Mouse (Mus musculus) ES-E14 (cell line): ENCODE measurements at regions not wholly inside any gene's neighbourhood (a gene's known extent, or its start where the extent isn't known, plus 50 kb on each side); places are given as distances from the start of the nearest gene placed in this dataset.

Experiments
- DNase-seq: peaks from one replicate; pipeline ENCODE4 v3.0.0-alpha.2; 2013; ENCODE audit warnings: low read depth, low spot score
- H3K27ac ChIP-seq: 2 replicates; pipeline ENCODE4 v1.5.1; 2012; ENCODE audit warnings: low read depth, mild to moderate bottlenecking, low read length, moderate library complexity, mixed read lengths; ENCODE audit not compliant: poor library complexity, insufficient read depth, severe bottlenecking
- H3K36me3 ChIP-seq: 2 replicates; pipeline ENCODE4 v1.6.1; 2012; ENCODE audit warnings: mild to moderate bottlenecking, low read length, moderate library complexity, mixed read lengths; ENCODE audit not compliant: control insufficient read depth, poor library complexity, insufficient read depth, severe bottlenecking
- H3K4me1 ChIP-seq, 2 experiments: fragments of 150-350 bp in 1 of 2; sonication (generic) in 1 of 2; 2 replicates each; pipeline ENCODE4 v1.6.1; 2012; ENCODE audit warnings: low read length in 2 of 2, mild to moderate bottlenecking in 1 of 2, mixed read lengths in 1 of 2; ENCODE audit not compliant: control insufficient read depth in 2 of 2, insufficient read depth in 2 of 2, poor library complexity in 1 of 2
- H3K4me3 ChIP-seq, 2 experiments: fragments of 150-350 bp in 1 of 2; sonication (generic) in 1 of 2; 2 replicates each; pipeline ENCODE4 v1.5.1; 2012; ENCODE audit warnings: low read length in 2 of 2, low read depth in 1 of 2, mild to moderate bottlenecking in 1 of 2, mixed read lengths in 1 of 2; ENCODE audit not compliant: insufficient read depth in 1 of 2, poor library complexity in 1 of 2, severe bottlenecking in 1 of 2
- H3K9ac ChIP-seq: 2 replicates; pipeline ENCODE4 v1.6.1; 2012; ENCODE audit warnings: low read depth, mild to moderate bottlenecking, low read length, mixed read lengths; ENCODE audit not compliant: poor library complexity, insufficient read depth, severe bottlenecking
- H3K9me3 ChIP-seq: fragments of 150-350 bp; sonication (generic); 2 replicates; pipeline ENCODE4 v1.6.1; 2012; ENCODE audit warnings: low read depth, mild to moderate bottlenecking, low read length; ENCODE audit not compliant: control insufficient read depth, insufficient read depth
- CHD2 ChIP-seq: IDR thresholded peaks from 2 replicates; pipeline ENCODE4 v1.6.1; 2014; ENCODE audit warnings: mild to moderate bottlenecking, low read depth, low read length, inconsistent platforms
- HCFC1 ChIP-seq: IDR thresholded peaks from 2 replicates; pipeline ENCODE4 v1.6.1; 2012; ENCODE audit warnings: low read length, inconsistent platforms, borderline replicate concordance; ENCODE audit not compliant: insufficient read depth
- MAFK ChIP-seq: IDR thresholded peaks from 2 replicates; pipeline ENCODE4 v1.6.1; 2014; ENCODE audit warnings: mild to moderate bottlenecking, low read depth, low read length, inconsistent platforms; ENCODE audit not compliant: insufficient read depth
- ZC3H11A ChIP-seq: IDR thresholded peaks from 2 replicates; pipeline ENCODE4 v1.6.1; 2012; ENCODE audit warnings: low read depth, mild to moderate bottlenecking, inconsistent platforms, low read length, borderline replicate concordance
- ZNF384 ChIP-seq: IDR thresholded peaks from 2 replicates; pipeline ENCODE4 v1.6.1; 2012; ENCODE audit warnings: low read depth, low read length, inconsistent platforms
- in situ Hi-C, 2 experiments: fragments of 600-800 bp; cut with MboI; formaldehyde crosslinking; loops; one replicate each; pipeline ENCODE4 v1.15.1; 2025; ENCODE audit warnings: low sequenced_read_pairs in 2 of 2, inconsistent platforms in 1 of 2; ENCODE audit not compliant: unreplicated experiment in 2 of 2

DNA sequence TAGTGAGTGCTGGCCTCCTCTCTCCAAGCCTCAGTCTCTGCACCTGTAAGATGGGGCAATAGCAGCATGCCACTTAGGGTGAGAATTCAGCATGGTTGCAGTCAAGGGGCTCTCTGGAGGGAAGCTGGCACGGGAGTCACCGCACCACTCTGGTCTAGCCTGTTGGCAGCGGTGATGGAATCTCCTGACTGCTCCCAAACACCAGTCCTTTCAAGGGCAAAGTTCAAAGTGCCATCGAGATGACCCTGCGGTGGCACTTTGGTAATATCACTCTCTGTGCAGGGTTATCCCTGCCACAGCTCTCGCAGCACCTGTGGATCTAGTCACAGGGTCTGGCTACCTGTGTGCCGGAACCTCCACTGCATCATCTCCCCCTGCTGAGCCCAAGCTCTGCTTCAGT is 54.3 kb upstream of the Slc45a1 start:
- TF ChIP-seq CHD2: no peak
- TF ChIP-seq ZNF384: no peak
- TF ChIP-seq MAFK: no peak
- no peak for TF ChIP-seq HCFC1
- TF ChIP-seq ZC3H11A: no peak
- no peak for DNase-seq
- in situ Hi-C loops: no loop called here
- H3K4me3 ChIP-seq: no peak overlapping the region
- no peak overlapping the region for H3K9ac ChIP-seq
- H3K4me1 ChIP-seq: no peaks in the 10 kb centered on the region
- no peaks in the 10 kb centered on the region for H3K9me3 ChIP-seq
- no peaks in the 10 kb centered on the region for H3K36me3 ChIP-seq
- H3K27ac ChIP-seq: no peak overlapping the region

DNA sequence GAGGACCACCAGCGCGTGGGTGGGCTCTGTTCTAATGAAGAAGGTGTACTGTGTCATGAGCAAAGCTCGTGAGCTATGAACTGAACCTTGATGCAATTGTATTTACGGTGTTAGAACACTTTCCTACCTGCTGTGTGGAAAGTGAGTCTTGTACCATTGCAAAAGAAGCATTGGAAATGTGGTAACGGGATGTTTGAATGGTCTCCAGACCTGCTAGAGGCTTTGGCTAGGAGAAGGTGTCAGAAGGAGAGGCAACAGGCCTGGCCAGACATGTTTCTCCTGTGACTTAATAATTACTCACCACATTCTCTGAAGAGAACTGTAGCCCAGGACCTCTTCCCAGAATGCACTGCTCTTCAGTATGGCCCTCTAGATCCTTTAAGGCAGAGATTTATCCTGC is 51.3 kb upstream of the Slc45a1 start:
- no peak overlapping the region for H3K27ac ChIP-seq
- no peak overlapping the region for H3K4me3 ChIP-seq
- no peaks in the 10 kb centered on the region for H3K36me3 ChIP-seq
- no peaks in the 10 kb centered on the region for H3K9me3 ChIP-seq
- no peak for DNase-seq
- in situ Hi-C loops: no loop called here
- TF ChIP-seq CHD2 (no peak), ZNF384 (no peak), HCFC1 (no peak), MAFK (no peak), ZC3H11A (no peak)
- no peaks in the 10 kb centered on the region for H3K4me1 ChIP-seq
- H3K9ac ChIP-seq: no peak overlapping the region
